Mouse (Mus musculus): Measurements from ENCODE around the gene Tnnt3. TPM values are rescaled to one million over a fixed set of nuclear protein-coding genes. Genes with fewer than 3 reads are reported as not detected.

Gene Tnnt3
- polyA plus RNA-seq, 1 experiment from 2014 or later = 8.0 TPM

GRCm38 (mm10) chr7:142558511-142559146 lies 60.0 kb downstream of the Tnnt3 start:
- WGBS = 93% methylated on average over 9 of the region's 9 CpGs

GRCm38 (mm10) chr7:142559651-142560175 lies 61.1 kb downstream of the Tnnt3 start:
- ATAC-seq (ENCODE audit: insufficient number of reproducible peaks, low FRiP score, low TSS enrichment, low read depth) = peak; percentile 84
- Histone ChIP-seq H3K36me3 (ENCODE audit: control insufficient read depth, insufficient read depth, low read length) (no peaks in the 10 kb centered on the region), H3K9me3 (ENCODE audit: control insufficient read depth, low read length) (no peaks in the 10 kb centered on the region), H3K27me3 (ENCODE audit: control insufficient read depth, insufficient read depth, low read length) (no peaks in the 10 kb centered on the region), H3K9ac (ENCODE audit: low read length) (no peak overlapping the region), H3K4me1 (ENCODE audit: control insufficient read depth, insufficient read depth, low read length) (peaks cover 81% of the 10 kb centered on the region), H3K4me3 (ENCODE audit: low read depth, low read length) (no peak overlapping the region), H3K27ac (replicated peaks; ENCODE audit: low read depth, low read length) (peak overlapping the region; percentile 85), H3K4me2 (ENCODE audit: low read depth, severe bottlenecking) (no peak overlapping the region)
- DNase-seq (ENCODE audit: low spot score) = peak; percentile 95
- 3% methylated on average over 5 of the region's 5 CpGs for WGBS

More at GRCm38 (mm10) chr7:142558511-142559146, 60.0 kb downstream of the Tnnt3 start:
- Histone ChIP-seq H3K27ac (replicated peaks; ENCODE audit: low read depth, low read length) (peak overlapping the region; percentile 85), H3K27me3 (ENCODE audit: control insufficient read depth, insufficient read depth, low read length) (no peaks in the 10 kb centered on the region), H3K4me1 (ENCODE audit: control insufficient read depth, insufficient read depth, low read length) (peaks cover 81% of the 10 kb centered on the region), H3K4me2 (ENCODE audit: low read depth, severe bottlenecking) (no peak overlapping the region), H3K9ac (ENCODE audit: low read length) (no peak overlapping the region), H3K36me3 (ENCODE audit: control insufficient read depth, insufficient read depth, low read length) (no peaks in the 10 kb centered on the region), H3K9me3 (ENCODE audit: control insufficient read depth, low read length) (no peaks in the 10 kb centered on the region), H3K4me3 (ENCODE audit: low read depth, low read length) (no peak overlapping the region)
- ATAC-seq (ENCODE audit: insufficient number of reproducible peaks, low FRiP score, low TSS enrichment, low read depth) = no peak
- no peak for DNase-seq (ENCODE audit: low spot score)

- Histone ChIP-seq H3K36me3 (ENCODE audit: control insufficient read depth, insufficient read depth, low read length) (no peaks in the 10 kb centered on the region), H3K4me1 (ENCODE audit: control insufficient read depth, insufficient read depth, low read length) (peaks cover 77% of the 10 kb centered on the region), H3K4me2 (ENCODE audit: low read depth, severe bottlenecking) (no peak overlapping the region), H3K9me3 (ENCODE audit: control insufficient read depth, low read length) (no peaks in the 10 kb centered on the region), H3K9ac (ENCODE audit: low read length) (no peak overlapping the region), H3K27me3 (ENCODE audit: control insufficient read depth, insufficient read depth, low read length) (no peaks in the 10 kb centered on the region), H3K4me3 (ENCODE audit: low read depth, low read length) (no peak overlapping the region), H3K27ac (replicated peaks; ENCODE audit: low read depth, low read length) (peak overlapping the region; percentile 85)
- WGBS = 9% methylated on average over 18 of the region's 18 CpGs
- ATAC-seq (ENCODE audit: insufficient number of reproducible peaks, low FRiP score, low TSS enrichment, low read depth) = no peak
- no peak for DNase-seq (ENCODE audit: low spot score)
Measured at GRCm38 (mm10) chr7:142560942-142561855, 62.6 kb downstream of the Tnnt3 start.

GRCm38 (mm10) chr7:142561856-142562404 lies 63.3 kb downstream of the Tnnt3 start:
- H3K9me3 ChIP-seq (ENCODE audit: control insufficient read depth, low read length) = no peaks in the 10 kb centered on the region
- ATAC-seq (ENCODE audit: insufficient number of reproducible peaks, low FRiP score, low TSS enrichment, low read depth) = no peak
- H3K27me3 ChIP-seq (ENCODE audit: control insufficient read depth, insufficient read depth, low read length) = no peaks in the 10 kb centered on the region
- no peak overlapping the region for H3K4me3 ChIP-seq (ENCODE audit: low read depth, low read length)
- H3K4me2 ChIP-seq (ENCODE audit: low read depth, severe bottlenecking) = no peak overlapping the region
- peaks cover 75% of the 10 kb centered on the region for H3K4me1 ChIP-seq (ENCODE audit: control insufficient read depth, insufficient read depth, low read length)
- peak overlapping the region; percentile 85 for H3K27ac ChIP-seq (replicated peaks; ENCODE audit: low read depth, low read length)
- 44% methylated on average over 4 of the region's 4 CpGs for WGBS
- H3K9ac ChIP-seq (ENCODE audit: low read length) = no peak overlapping the region
- no peaks in the 10 kb centered on the region for H3K36me3 ChIP-seq (ENCODE audit: control insufficient read depth, insufficient read depth, low read length)
- DNase-seq (ENCODE audit: low spot score) = no peak

GRCm38 (mm10) chr7:142563168-142563567 lies 64.5 kb downstream of the Tnnt3 start:
- WGBS = 9% methylated on average over 6 of the region's 6 CpGs
- DNase-seq (ENCODE audit: low spot score) (peak; percentile 23), ATAC-seq (ENCODE audit: insufficient number of reproducible peaks, low FRiP score, low TSS enrichment, low read depth) (no peak)
- Histone ChIP-seq H3K27ac (replicated peaks; ENCODE audit: low read depth, low read length) (peak overlapping the region; percentile 85), H3K9me3 (ENCODE audit: control insufficient read depth, low read length) (no peaks in the 10 kb centered on the region), H3K9ac (ENCODE audit: low read length) (no peak overlapping the region), H3K4me3 (ENCODE audit: low read depth, low read length) (no peak overlapping the region), H3K4me1 (ENCODE audit: control insufficient read depth, insufficient read depth, low read length) (peaks cover 70% of the 10 kb centered on the region), H3K36me3 (ENCODE audit: control insufficient read depth, insufficient read depth, low read length) (no peaks in the 10 kb centered on the region), H3K4me2 (ENCODE audit: low read depth, severe bottlenecking) (no peak overlapping the region), H3K27me3 (ENCODE audit: control insufficient read depth, insufficient read depth, low read length) (no peaks in the 10 kb centered on the region)

- DNase-seq (ENCODE audit: low spot score) = no peak
- no peaks in the 10 kb centered on the region for H3K36me3 ChIP-seq (ENCODE audit: control insufficient read depth, insufficient read depth, low read length)
- no peak overlapping the region for H3K4me2 ChIP-seq (ENCODE audit: low read depth, severe bottlenecking)
- H3K27me3 ChIP-seq (ENCODE audit: control insufficient read depth, insufficient read depth, low read length) = no peaks in the 10 kb centered on the region
- 16% methylated on average over 11 of the region's 11 CpGs for WGBS
- no peak overlapping the region for H3K4me3 ChIP-seq (ENCODE audit: low read depth, low read length)
- peak overlapping the region; percentile 17 for H3K9ac ChIP-seq (ENCODE audit: low read length)
- H3K4me1 ChIP-seq (ENCODE audit: control insufficient read depth, insufficient read depth, low read length) = peaks cover 72% of the 10 kb centered on the region
- H3K9me3 ChIP-seq (ENCODE audit: control insufficient read depth, low read length) = no peaks in the 10 kb centered on the region
- no peak for ATAC-seq (ENCODE audit: insufficient number of reproducible peaks, low FRiP score, low TSS enrichment, low read depth)
- peak overlapping the region; percentile 78 for H3K27ac ChIP-seq (replicated peaks; ENCODE audit: low read depth, low read length)
Measured at GRCm38 (mm10) chr7:142564955-142565643, 66.5 kb downstream of the Tnnt3 start.

All from limb, embryonic 11.5 days (tissue).